Mouse (Mus musculus): ENCODE measurements at regions not wholly inside any gene's neighbourhood (a gene's known extent, or its start where the extent isn't known, plus 50 kb on each side); places are given as distances from the start of the nearest gene placed in this dataset.

DNA sequence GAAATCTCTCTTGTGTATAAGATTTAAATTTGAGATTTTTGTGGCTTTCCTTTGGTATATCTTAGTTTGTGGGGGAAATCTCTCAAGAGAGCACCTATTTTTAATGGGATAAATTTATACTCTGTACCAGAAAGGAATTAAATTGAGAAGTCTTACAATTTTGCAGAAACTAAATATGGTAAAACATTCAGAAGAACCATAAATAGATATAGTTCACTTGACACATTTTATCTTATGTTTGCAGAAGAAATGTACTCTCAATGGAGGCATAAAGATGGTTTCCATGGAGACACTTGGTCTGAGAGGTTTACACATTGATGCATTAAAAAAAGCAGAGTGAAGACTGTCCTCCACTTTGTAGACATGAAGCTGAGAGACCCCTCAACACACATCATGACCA is 86.9 kb downstream of the Ndufa10 start:
- DNase-seq (ENCODE audit: low read depth, low spot score): no peak

DNA sequence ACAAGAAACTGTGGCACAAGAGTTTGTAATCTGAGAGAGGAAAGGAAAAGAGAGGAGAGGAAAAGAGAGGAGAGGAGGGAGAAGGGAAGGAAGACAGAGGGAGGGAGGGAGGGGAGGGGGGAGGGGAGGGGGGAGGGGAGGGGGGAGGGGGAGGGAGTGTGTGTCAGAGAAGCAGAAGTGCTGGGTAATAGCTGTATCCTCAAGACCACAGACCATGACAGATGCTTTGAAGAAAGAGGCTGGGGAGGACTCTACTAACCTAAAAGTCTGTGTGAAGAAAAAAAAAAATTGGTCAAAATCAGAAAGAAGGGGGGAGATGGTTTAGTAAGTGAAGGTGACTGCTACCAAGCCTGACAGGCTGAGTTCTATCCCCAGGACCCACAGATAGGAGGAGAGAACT is 88.7 kb downstream of the Ndufa10 start:
- DNase-seq (ENCODE audit: low read depth, low spot score): no peak

DNA sequence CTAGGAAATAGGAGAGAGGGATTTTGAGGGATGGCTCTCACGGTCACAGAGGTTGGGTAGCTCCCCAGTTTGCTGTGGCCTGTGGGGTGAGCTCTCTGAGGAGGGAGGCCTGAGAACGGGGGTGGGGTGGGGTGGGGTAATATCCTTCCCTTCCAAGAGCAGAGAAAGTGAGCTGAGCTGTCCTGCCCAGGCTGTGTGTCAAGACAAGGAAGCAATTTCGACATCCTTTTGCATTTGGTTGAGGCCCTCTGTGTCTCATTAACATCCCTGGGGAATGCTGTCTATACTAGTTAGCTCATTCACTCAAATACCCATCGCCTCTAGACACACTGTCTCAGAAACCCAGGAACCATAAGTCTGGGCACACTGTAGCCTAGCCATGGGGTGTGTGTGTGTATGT is 89.9 kb downstream of the Ndufa10 start:
- no peak for DNase-seq (ENCODE audit: low read depth, low spot score)

DNA sequence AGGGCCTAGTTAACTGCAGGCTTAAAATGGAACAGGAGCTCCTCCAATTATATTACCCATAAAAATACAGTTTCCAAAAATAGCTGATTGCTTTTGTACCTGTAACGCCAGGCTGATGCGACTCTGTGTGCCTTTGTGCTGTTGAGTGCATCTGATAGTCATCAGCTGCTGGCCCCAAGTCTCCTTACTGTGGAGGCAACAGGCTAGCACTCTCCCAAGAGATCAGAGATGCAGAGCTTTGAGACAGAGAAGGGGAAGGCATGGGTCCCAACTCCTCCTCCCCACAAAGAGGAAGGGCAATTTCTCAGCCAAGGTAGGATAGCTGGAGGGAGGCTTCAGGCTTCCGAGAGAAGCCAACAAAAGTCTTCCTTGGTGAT is 94.2 kb downstream of the Ndufa10 start:
- no peak for DNase-seq (ENCODE audit: low read depth, low spot score)

DNA sequence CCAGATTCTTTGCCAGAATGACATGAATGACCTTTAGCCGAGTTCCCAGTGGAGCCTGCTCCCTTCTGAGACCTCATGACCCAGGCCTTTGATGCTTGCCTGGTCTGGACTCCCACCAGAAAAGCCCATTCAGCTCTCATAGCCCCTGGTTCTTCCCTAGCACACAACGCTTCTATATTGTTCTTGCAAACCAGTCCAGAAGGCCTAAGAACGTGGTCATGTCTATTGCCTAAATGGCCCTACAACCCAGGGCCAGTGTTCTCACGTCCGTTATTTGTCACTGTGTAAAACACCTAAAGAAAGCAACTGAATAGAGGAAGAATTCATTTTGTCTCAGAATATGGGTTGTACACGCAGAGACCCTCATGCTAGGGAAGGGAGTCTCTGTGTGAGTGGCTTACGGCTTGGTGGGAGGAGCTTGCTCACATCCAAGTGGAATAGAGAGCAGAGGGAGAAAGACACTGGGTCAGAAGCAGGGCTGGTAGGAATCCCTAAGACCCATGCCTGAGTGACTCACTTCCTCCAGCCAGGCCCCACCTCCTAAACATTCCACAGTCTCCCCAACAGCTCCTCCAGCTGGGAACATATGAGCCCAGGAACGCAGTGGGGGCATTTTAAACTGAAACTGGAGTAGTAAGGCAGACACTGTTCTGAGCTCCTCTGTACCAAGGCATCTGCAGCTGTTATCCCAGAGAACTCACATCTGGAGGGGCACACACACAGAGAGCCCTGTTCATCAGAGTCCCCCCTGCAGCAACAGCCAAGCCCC is 94.7 kb downstream of the Ndufa10 start:
- DNase-seq (ENCODE audit: low read depth, low spot score): no peak

DNA sequence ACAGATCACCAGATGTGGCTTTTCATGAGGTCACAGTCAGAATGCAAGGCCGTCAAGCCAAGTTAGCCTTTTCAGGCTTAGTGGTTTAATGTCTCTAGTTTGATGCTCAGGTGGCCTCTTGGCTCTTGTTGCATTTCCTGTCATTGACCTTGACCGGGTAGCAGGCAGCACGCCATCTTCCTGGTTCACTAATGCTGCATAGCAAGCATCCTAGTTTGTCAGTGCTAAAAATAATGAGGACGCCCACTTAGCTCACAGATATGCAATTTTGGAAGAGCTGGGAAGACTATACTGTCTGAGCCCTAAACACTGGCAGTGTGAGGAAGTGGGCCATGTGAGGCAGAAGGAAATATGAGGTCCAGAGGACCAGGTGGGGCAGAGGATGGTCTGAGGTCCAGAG is 97.2 kb downstream of the Ndufa10 start:
- DNase-seq (ENCODE audit: low read depth, low spot score): no peak

DNA sequence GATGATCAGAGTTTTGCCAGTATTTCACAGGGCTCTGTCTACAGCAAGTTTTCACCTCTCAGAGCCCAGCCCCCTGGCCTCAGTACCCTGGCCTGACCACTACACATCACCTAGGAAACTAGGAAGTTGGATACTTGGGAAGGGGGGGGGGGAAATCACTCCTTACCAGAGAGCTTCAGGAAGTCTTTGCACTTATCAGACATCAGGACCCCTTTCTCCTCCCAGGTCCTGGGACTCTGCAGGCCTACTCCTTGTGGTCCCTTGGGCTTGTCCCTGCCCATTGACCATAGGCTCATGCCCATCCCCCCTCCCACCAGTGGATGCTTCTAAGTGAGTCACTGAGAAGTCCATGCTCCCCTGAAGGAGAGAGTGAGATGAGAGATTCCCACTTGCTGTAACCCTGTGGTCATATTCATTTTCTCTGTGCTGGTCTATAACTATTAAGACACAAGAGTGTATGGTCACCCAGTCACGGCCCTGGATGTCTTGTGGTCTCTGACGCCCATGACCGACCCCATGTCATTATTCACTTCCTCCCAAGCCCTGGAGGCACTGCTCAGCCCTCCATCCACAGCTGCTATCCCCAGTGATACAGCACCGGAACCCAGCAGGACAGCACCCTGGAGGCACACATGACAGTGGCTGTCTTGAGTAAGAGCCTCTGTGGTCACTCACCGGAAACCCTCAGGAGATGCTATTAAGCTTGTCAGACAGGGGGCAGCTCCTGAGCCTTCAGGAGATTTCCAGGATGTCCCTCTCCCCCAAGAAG is 101.3 kb downstream of the Ndufa10 start:
- no peak for DNase-seq (ENCODE audit: low read depth, low spot score)

DNA sequence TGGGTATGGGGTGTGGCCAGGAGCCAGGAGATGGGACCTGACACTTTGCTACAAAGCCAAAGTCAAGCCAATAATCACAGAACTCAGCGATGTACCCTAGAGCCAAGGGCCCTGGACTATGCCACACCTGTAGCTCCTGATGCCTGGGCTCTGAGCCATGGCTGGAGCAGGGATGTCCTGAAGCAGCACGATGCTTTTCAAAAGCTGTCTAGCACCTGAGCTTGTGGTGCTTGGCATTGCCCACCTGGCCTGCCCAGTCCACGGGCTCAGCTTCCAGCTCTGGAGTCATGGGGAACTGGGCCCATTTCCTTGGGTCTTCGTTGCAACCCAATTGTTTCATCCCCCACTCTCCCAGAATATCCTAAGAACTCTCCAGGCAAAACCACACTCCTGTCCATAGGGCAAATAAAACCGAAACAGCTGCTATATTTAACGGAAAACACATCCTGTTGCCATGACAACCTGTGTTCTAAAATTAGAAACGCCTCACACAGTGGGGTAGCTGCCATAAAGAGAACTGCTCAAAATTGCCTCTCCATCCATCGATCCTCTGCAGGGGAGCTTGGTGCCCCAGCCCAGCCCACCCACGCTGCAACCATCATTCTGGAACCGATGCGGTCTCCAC is 102.2 kb downstream of the Ndufa10 start:
- peak; percentile 61 for DNase-seq (ENCODE audit: low read depth, low spot score)

DNA sequence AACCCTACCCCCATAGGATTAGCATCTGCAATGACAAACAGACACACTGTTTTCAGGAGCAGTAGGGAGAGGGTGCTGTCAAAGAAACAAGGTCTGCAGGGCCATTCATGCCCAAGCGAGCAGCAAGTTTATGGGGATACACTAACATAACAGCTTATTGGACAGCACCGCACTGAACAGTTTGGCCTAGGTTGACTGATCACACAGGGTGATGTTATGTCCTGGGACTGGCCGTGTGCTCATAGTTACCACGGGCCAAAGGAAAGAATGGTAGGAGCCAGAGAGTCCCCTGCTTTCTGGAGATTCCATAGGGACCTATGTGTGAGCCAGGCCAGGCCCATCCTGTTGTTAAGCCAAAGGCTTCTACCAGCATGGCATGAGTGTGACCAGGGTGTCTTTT is 102.8 kb downstream of the Ndufa10 start:
- no peak for DNase-seq (ENCODE audit: low read depth, low spot score)

DNA sequence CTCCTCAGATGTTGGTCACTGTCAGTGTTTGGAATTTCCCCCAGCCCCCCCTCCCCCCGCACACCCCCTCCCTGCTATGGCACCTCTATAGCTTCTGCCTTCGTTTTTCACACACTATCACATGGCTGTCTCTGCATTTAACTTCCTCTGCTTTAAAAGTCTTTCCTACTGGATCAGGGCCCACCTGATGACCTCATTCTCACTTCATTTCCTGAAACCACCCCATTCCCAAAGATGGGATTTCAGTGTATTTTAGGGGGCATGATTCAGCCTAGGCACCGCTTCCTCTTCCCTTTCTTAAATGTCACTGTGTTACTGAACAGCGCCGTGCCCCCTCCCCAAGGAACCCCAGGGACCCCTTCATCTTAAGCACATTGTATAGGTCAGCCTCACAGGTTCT is 103.7 kb downstream of the Ndufa10 start:
- no peak for DNase-seq (ENCODE audit: low read depth, low spot score)

DNA sequence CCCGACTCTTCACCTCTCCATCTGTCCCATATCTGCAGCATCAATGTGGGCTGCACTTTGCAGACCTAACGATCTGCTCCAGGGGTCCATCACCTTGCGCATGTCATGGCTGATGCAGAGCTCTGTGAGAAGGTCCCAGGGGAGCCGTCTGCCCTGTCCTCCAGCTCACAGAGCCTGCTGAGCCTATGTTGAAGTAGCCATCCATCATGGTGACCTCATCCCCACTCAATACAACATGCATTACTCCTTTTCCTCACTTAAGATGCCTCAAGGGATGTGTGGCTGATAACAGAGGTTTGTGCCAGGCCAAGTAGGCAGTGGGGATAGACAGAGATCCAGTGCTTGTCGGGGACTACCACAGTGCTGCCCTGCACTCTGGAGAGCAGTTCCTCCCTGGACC is 107.4 kb downstream of the Ndufa10 start:
- no peak for DNase-seq (ENCODE audit: low read depth, low spot score)

DNA sequence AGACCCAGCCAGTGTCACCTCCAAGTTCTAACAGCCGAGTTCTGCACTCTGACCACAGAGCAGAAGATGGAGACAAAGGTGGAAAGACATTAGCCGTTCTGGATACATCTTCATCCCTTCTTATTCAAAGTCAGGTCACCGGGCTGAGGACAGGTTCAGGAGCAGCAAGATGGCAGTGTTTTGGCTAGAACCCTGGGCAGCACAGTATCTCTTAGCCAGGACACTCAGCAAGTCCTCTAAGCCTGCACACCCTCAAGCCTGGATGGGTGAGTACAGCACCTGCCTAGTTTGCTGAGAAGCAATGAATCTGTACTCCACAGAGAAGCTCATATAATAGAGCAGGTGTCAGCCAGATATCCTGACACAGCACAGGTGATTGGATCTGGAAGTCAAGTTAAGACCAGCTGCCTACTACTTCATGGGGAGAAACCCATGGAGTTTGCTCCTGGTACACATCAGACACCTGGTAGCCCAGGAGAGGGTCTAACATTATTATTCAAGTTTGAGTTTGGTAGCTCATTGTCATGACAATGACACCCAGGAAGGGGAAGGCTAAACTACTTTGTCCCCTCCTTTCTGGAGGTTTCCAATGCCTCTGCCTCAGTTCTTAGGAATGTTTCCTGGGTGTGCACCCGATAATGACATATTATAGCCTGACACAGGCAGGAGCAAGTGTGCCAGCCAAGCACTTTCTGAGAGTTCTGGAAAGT is 108.1 kb downstream of the Ndufa10 start:
- DNase-seq (ENCODE audit: low read depth, low spot score): no peak

DNA sequence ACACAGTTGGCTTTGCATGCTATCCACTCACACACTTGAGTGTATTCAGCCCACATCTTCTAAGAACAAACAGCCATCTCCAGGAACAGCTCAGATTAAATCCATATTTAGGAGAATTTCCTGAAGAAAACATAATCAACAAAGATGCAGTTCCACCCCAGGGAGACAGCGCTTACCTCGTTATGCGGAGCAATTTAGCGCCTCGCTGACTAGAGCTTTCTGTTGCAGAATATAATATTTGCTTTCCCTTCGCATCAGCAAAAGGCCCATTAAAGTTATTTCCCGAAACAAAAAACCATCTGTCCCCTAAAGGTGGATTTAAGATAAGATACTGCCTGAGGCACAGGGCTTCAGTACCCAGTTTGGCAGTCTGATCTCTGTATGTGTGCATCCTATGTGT is 112.0 kb downstream of the Ndufa10 start:
- DNase-seq (ENCODE audit: low read depth, low spot score): no peak

DNA sequence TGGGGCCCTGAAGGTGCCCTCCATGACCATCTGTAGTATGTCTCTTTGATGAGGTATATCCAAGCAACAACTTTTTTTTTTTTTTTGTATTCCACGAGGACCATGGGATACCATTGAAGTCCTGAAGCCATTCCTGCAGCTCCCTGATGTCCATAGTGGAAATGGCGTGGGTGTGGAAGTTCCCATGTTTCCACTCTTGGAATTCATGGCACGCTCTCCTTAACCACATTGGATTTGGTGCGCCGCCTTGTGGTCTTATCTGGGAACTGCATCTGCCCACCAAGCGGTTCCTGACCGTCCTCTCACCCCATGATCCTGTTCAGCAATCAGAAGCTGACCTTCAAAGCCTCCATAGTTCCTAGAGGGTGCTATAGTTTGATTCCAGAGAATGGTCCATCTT is 113.4 kb downstream of the Ndufa10 start:
- DNase-seq (ENCODE audit: low read depth, low spot score): peak; percentile 63

DNA sequence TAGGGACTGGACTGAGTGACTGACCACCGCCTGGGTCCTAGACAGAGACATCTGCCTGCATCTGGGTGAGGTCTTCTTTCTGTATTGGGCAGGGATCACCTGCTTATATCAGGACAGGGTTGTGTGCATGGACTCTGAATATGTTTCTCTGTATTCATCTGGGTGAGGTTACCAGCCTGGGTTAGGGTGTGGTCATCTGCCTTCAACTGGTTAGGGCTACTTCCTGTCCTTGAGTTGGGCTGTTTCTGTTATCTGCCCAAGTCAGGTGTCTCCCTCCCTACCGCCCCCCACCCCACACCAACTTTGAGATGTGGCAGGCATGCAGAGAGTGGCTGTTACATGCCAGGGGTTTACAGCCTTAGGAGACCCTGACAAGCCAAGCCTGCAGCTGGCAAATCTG is 114.2 kb downstream of the Ndufa10 start:
- no peak for DNase-seq (ENCODE audit: low read depth, low spot score)

DNA sequence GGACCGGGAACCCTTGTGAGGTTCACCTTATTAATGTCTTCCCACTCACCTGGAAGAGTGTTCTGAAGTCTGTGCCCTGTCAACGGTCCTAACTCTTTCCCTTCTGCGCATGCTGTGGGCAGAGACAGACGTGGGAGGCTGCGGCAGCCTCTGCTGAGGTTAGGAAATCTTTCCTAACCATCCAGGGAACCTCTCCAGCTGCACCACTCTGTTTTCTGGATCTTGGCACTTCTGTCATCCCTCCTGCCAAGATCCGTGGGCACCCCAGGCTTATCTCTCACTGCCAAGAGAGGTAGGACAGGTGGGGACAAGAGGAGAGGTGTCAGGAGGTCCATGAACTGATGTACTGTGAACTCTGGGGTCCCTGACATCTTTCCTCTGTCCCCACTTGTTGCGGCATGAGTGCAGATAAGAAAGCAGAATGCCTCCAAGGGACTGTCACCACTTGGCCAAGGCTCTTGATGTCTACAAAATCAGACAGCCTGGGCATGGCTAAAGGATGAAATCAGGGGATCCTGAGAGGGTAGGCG is 114.8 kb downstream of the Ndufa10 start:
- DNase-seq (ENCODE audit: low read depth, low spot score): no peak

DNA sequence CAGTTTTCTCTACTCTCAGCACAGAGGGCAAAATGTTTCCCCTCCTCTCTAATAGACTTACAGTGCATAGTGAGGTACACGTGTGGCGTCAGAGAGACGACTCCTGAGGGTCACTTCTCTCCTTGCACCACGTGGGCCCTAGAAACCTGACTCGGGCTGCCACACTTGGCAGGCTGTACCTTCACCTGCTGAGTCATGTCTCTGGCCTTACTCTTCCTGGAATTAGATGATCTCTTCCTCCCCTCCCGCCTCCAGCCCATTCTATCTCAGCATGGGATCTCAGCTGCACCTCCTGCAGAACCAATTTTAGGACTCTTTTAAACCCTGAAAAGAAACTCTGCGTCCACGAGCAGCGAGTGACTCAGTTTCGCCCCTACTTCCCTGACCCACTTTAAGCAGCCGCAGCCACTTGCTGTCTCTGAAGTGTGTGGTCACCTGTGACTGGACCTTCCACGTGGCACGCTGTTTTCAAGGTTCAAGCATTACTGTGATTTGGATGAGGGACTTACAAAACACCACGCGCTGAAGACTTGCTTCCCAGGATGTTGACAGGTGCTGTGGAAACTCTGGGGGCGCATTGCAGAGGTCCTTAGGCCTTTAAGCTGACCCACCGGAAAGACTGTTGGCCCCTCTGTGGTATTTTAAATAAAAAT is 125.2 kb downstream of the Ndufa10 start:
- DNase-seq (ENCODE audit: low read depth, low spot score): no peak

DNA sequence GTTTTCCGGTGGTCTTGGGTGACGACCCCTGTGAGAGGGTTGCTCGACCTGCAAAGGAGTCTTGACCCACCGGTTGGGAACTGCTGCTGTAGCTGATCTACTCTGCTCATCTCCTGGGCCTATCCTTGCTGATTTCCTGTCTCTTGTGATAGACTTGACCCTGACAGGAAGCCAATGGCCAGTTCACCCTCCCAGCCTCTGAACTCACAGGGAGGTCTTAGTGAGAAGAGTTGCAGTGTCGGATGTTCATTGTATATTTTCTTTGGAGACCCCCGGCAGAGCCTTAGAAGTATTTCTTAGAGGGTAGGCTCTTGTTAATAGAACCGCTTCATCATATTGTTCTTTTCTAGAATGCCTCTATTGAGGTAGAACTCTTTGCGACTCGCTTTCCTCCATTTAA is 126.0 kb downstream of the Ndufa10 start:
- DNase-seq (ENCODE audit: low read depth, low spot score): no peak

DNA sequence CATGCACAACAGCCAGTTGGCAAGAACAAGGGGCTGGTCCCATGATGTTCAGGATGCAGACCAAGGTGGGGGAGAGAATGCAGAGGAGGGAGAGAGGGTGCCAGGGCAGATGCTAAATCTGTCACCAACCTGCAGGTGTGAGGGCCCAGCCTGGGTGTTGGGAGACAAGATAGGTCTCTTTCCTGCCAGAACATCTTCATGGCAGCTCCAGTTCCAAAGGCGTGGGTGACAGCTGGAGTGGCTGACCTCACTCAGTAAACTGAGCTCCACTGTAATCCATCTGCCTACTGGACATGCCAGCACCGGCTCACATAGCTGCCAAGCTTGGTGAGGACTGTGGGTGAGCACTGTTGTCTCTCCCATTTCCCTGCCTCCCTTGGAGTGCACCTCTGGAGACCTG is 129.9 kb downstream of the Ndufa10 start:
- DNase-seq (ENCODE audit: low read depth, low spot score): no peak

DNA sequence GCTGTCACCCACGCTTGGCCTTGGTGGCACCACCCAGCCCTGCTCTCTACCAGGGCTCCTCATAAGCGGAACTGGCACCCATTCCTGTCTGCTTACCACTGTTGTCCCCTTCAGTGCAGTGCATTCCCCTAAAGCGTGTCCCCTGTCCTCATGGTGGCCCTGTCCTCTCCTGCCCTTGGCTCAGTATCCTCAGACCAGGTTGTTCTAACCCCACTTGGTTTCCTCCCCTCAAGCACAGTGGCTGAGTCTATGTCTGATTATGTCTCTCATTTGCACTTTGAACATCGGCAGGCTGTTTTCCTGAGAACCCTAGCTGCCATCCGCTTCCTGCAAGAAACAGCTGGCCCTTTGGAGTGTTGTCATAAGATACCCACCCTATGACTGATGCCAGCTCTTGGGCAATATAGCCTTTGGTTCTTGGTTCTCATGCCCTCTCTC is 130.5 kb downstream of the Ndufa10 start:
- no peak for DNase-seq (ENCODE audit: low read depth, low spot score)

DNA sequence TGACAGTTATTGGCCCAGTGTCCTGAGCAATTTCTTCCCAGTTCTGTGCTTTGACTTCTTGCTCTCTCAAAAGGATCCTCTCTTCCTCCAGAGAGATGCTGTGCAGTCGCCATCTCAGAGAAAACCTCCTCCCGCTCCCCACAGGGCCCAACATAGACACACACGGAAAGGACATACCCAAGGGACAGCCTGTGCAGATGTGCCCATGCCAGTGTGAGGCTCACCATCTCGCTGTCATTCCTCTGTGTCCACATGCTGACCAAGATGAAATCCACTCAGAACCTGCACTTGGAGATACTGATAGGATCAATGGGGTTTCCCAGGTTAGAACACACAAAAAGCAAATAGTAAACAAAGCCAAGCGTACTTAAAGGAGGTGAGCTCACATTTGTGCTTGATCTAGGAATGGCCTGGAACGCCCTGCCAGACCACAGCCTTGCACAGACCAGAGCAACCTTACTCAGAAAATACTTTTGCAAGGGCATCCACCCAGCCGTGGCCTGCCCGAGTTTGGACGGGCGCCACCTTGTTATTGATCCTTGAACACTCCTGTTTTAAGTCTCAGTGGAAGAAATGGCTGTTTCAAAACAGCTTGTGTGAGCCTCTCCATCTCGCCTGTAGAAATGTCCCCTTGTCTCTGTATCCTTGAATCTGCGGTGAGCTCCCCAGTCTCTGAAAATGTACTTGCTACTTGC is 131.7 kb downstream of the Ndufa10 start:
- DNase-seq (ENCODE audit: low read depth, low spot score): no peak
